ENCODE assay signal across 1 mouse cellular context in genomic region chr15:32132315-32132714, GRCm38 (mm10).
TF ChIP-seq lines count a peak whose summit lies in the region.

No protein-coding gene starts in this region.

TF ChIP-seq in CH12.LX, 34 proteins besides CTCF, POLR2A, EP300 and RAD21:
- TF ChIP-seq NELFE (IDR thresholded peaks at IDR 0.05; ENCODE audit: low read depth, low read length), result no peak
- no peak for TF ChIP-seq POLR2AphosphoS2 (IDR thresholded peaks at IDR 0.05; ENCODE audit: low read depth, low read length)
- no peak for TF ChIP-seq TCF12 (IDR thresholded peaks at IDR 0.05; ENCODE audit: low read depth, low read length)
- no peak for TF ChIP-seq SMC3 (IDR thresholded peaks at IDR 0.05; ENCODE audit: low read depth, low read length)
- 0 out of 2 replicates have a peak, but pooled peaks have one; percentile 51 for TF ChIP-seq MAFK (IDR thresholded peaks at IDR 0.05; ENCODE audit: insufficient replicate concordance, low read length)
- no peak for TF ChIP-seq PAX5 (IDR thresholded peaks at IDR 0.05; ENCODE audit: low read length)
- TF ChIP-seq USF2 (conservative IDR thresholded peaks at IDR 0.05; ENCODE audit: low read depth, low read length), result no peak
- no peak for TF ChIP-seq GABPA (IDR thresholded peaks at IDR 0.05; ENCODE audit: insufficient replicate concordance, low read depth, low read length)
- no peak for TF ChIP-seq IRF4 (IDR thresholded peaks at IDR 0.05; ENCODE audit: low read depth, low read length)
